Mouse (Mus musculus) liver, embryonic 13.5 days (tissue): ENCODE measurements at regions not wholly inside any gene's neighbourhood (a gene's known extent, or its start where the extent isn't known, plus 50 kb on each side); places are given as distances from the start of the nearest gene placed in this dataset.

Experiments
- ATAC-seq: fragments of 200-750 bp; cut with Nextera tagmentation; 2 replicates; pipeline ENCODE4 v1.8.0; 2017; ENCODE audit warnings: low read depth, mild to moderate bottlenecking, moderate number of reproducible peaks, moderate library complexity
- DNase-seq: peaks from one replicate; pipeline ENCODE4 v3.0.0; 2022
- H3K27ac ChIP-seq: fragments of 300-500 bp; sonication (generic); 2 replicates; pipeline ENCODE4 v1.5.1; 2015; ENCODE audit warnings: moderate library complexity, mild to moderate bottlenecking, inconsistent platforms
- H3K27me3 ChIP-seq: fragments of 300-500 bp; sonication (generic); 2 replicates; pipeline ENCODE4 v1.6.1; 2015; ENCODE audit warnings: mild to moderate bottlenecking, inconsistent platforms
- H3K36me3 ChIP-seq: fragments of 300-500 bp; sonication (generic); 2 replicates; pipeline ENCODE4 v1.6.1; 2015; ENCODE audit warnings: mild to moderate bottlenecking, inconsistent platforms
- H3K4me1 ChIP-seq: fragments of 300-500 bp; sonication (generic); replicated peaks from 2 replicates; pipeline ENCODE4 v1.6.1; 2015; ENCODE audit warnings: inconsistent platforms
- H3K4me2 ChIP-seq: fragments of 300-500 bp; sonication (generic); 2 replicates; pipeline ENCODE4 v1.6.1; 2015; ENCODE audit warnings: inconsistent platforms, mild to moderate bottlenecking, moderate library complexity
- H3K4me3 ChIP-seq: fragments of 300-500 bp; sonication (generic); replicated peaks from 2 replicates; pipeline ENCODE4 v1.5.1; 2015; ENCODE audit warnings: mild to moderate bottlenecking, inconsistent platforms
- H3K9ac ChIP-seq: fragments of 300-500 bp; sonication (generic); 2 replicates; pipeline ENCODE4 v1.6.1; 2015; ENCODE audit warnings: mild to moderate bottlenecking, inconsistent platforms
- H3K9me3 ChIP-seq: fragments of 300-500 bp; sonication (generic); replicated peaks from 2 replicates; pipeline ENCODE4 v1.6.1; 2016; ENCODE audit warnings: inconsistent platforms
- WGBS: fragments of 180-500 bp; shearing (Covaris S2); methylation state at CpG from one replicate; pipeline ENCODE4 v1.1.7; 2015; ENCODE audit not compliant: insufficient replicate concordance; 5-methylcytosine and 5-hydroxymethylcytosine counted together

DNA sequence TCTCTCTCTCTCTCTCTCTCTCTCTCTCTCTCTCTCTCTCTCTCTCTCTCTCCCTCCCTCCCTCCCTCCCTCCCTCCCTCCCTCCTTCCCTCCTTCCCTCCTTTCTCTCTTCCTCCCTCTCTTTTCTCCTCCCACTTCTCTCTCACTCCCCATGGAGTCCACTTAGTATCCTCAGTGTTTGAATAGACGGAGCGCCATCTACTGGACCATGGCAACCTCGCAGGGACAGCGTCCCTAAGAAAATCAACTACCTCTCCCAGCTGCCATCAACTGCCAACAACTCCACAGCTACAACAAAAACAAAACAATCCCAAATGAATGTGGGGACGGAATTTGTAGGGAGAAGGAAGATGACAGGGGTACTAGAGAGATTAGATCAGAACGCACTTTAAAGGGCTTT lies 69.5 kb upstream of the Gls start:
- no peak overlapping the region for H3K4me2 ChIP-seq
- H3K36me3 ChIP-seq = no peaks in the 10 kb centered on the region
- no peak overlapping the region for H3K9ac ChIP-seq
- DNase-seq (peak; percentile 28), ATAC-seq (no peak)
- 3% methylated on average over 6 of the region's 6 CpGs for WGBS
- H3K27me3 ChIP-seq = no peaks in the 10 kb centered on the region
- H3K4me3 ChIP-seq = no peak overlapping the region
- no peak overlapping the region for H3K27ac ChIP-seq
- H3K9me3 ChIP-seq = no peaks in the 10 kb centered on the region
- H3K4me1 ChIP-seq = no peaks in the 10 kb centered on the region

DNA sequence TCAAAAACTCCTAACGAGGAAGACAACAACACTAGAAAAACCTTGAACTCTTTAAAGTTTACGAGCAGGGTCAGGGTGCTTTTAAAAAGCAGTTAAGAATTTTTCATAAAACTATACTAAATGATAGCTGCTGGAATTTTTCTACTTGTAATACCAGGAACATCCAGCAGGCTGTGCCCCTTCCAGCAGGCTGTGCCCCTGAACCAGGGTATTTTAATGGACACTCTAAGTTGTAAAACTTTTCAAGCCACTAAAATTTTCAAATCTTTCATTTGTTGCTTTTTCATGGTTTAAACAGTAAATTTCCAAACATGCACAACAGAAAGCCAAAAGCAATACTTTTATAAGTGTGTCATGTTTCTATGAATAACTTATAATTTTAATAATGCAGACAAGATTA lies 68.2 kb upstream of the Gls start:
- H3K4me1 ChIP-seq = no peaks in the 10 kb centered on the region
- DNase-seq = no peak
- H3K36me3 ChIP-seq = no peaks in the 10 kb centered on the region
- H3K4me3 ChIP-seq = no peak overlapping the region
- no peak for ATAC-seq
- H3K9ac ChIP-seq = no peak overlapping the region
- no peaks in the 10 kb centered on the region for H3K9me3 ChIP-seq
- no peak overlapping the region for H3K4me2 ChIP-seq
- no peak overlapping the region for H3K27ac ChIP-seq
- no peaks in the 10 kb centered on the region for H3K27me3 ChIP-seq
- 41% methylated on average over 2 of the region's 2 CpGs for WGBS

DNA sequence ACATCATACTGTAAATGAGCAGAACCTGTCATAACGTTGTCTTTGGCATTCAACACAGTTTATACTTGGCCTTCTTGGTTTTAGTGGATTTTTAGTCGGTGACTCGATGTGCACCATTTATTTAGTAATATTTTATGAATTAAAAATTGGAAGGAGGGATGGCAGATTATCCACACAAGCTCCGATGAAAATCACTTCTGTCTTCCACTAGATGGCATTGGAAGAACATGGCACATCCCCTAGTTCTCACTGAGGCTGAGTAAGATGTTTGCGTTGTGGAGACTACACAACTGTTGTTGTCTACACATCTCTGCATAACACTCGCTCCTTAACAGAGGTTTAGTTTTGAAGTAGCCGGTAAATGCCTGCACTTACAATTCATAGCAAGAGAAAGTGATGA lies 66.5 kb upstream of the Gls start:
- Histone ChIP-seq H3K4me3 (no peak overlapping the region), H3K27ac (no peak overlapping the region), H3K9ac (no peak overlapping the region), H3K36me3 (no peaks in the 10 kb centered on the region), H3K4me2 (no peak overlapping the region), H3K9me3 (no peaks in the 10 kb centered on the region), H3K27me3 (no peaks in the 10 kb centered on the region), H3K4me1 (no peaks in the 10 kb centered on the region)
- DNase-seq (no peak), ATAC-seq (no peak)
- WGBS = 59% methylated on average over 7 of the region's 7 CpGs

DNA sequence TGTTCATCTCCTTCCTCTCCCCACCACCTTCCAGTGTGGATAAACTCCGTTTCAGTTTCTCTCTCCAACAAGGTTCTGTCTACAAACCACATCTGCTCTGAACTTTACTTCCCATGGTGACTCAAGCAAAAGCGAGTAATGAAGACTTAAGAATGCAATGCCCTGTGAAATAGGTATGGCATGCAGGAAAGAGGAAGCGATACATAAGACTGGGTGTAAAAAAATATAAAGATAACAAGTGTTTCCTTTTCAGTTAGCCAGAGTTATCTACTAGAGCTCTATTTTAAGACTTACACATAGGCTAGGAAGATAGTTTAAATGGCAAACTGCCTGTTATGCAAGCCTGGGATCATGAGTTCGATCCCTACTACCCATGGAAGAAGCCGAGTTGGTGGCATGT lies 65.3 kb upstream of the Gls start:
- no peaks in the 10 kb centered on the region for H3K9me3 ChIP-seq
- no peak overlapping the region for H3K9ac ChIP-seq
- no peaks in the 10 kb centered on the region for H3K27me3 ChIP-seq
- no peak overlapping the region for H3K4me2 ChIP-seq
- H3K4me3 ChIP-seq = no peak overlapping the region
- no peaks in the 10 kb centered on the region for H3K36me3 ChIP-seq
- ATAC-seq (no peak), DNase-seq (no peak)
- no peak overlapping the region for H3K27ac ChIP-seq
- 30% methylated on average over 5 of the region's 5 CpGs for WGBS
- no peaks in the 10 kb centered on the region for H3K4me1 ChIP-seq

DNA sequence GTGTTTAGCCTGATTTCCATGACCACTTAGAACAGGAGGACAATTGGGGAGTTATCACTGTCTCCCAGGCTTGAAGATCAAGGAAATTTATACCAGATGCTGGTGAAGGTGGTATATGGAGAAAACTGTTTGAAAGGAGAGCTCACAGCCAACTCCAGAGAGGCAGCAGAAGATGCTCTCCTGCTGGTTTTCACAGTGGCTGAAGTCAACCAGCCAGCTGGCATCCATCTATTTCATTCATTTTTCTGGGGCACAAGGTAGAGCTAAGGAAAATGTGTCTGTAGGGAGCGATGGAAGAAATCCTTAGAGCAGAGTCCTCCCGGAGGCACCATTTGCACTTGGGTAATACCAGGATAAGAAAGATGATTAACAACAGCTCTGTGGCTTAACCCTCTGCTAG lies 63.1 kb upstream of the Gls start:
- Histone ChIP-seq H3K36me3 (no peaks in the 10 kb centered on the region), H3K27ac (no peak overlapping the region), H3K9me3 (no peaks in the 10 kb centered on the region), H3K27me3 (no peaks in the 10 kb centered on the region), H3K4me3 (no peak overlapping the region), H3K4me2 (no peak overlapping the region), H3K4me1 (no peaks in the 10 kb centered on the region), H3K9ac (no peak overlapping the region)
- WGBS = 52% methylated on average over 2 of the region's 2 CpGs
- ATAC-seq (no peak), DNase-seq (no peak)

DNA sequence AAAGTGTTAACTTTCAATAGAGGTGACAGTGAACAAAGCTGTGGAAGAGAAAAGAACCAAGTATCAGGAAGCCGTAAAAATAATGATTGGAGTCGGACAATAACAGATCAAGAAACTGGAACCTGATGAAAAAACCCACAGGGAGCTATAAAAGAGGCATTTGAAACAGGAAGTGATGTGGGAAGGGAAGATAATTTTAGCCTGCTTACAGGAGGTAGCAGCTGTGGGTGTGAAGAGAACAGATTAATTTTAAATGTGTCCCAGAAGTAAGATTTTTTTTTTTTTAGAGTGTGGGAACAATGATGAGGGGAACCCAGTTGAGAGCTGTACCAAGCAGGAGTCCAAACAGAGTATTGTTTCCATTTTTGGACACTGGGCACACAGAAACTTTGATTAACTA lies 61.5 kb upstream of the Gls start:
- no peaks in the 10 kb centered on the region for H3K4me1 ChIP-seq
- no peak overlapping the region for H3K4me3 ChIP-seq
- DNase-seq (no peak), ATAC-seq (no peak)
- no peak overlapping the region for H3K4me2 ChIP-seq
- H3K27ac ChIP-seq = no peak overlapping the region
- no peaks in the 10 kb centered on the region for H3K27me3 ChIP-seq
- 40% methylated on average over 2 of the region's 2 CpGs for WGBS
- H3K9ac ChIP-seq = no peak overlapping the region
- H3K9me3 ChIP-seq = no peaks in the 10 kb centered on the region
- H3K36me3 ChIP-seq = no peaks in the 10 kb centered on the region

DNA sequence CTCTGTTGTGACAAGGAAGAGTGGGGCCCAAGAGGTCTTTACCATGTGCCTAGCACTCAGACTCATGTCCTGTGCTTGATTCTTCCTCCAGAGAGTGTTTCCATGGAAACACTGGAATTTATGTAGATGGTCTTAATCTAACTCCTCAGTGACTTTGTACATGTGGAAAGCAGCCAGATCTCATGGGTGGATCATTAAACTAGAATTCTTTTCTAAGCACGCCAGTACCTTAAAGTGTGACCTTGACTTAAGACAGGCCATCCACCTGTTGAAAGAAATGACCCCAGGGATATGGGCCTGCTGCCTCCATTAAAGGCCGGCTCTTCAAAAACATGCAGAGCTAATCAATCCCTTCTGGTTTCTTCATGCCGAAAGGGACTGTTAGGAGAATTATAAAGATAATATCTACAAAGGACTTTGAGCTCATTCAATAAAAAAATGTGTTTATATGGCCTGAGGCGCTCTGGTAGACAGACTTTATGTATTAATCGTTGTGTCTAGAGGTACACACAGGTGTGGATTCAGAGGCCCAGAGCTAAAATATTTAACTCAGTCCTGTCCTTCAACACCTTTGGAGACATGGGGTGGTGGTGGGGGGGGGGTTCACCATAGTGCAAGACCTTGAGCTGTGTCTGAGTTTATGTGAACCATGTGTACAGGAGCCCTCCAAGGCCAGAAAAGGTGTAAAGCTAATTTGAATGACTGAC lies 60.5 kb upstream of the Gls start:
- WGBS = 71% methylated on average over 5 of the region's 5 CpGs
- ATAC-seq = no peak

More for the DNA sequence above, 60.5 kb upstream of the Gls start:
- Histone ChIP-seq H3K4me3 (no peak overlapping the region), H3K36me3 (no peaks in the 10 kb centered on the region), H3K27me3 (no peaks in the 10 kb centered on the region), H3K4me2 (no peak overlapping the region), H3K9me3 (no peaks in the 10 kb centered on the region), H3K4me1 (no peaks in the 10 kb centered on the region), H3K27ac (no peak overlapping the region), H3K9ac (no peak overlapping the region)
- DNase-seq = no peak
